Mouse (Mus musculus) heart, postnatal 0 days (tissue): Measurements from ENCODE around the gene Zfp655.

Source experiments
- CTCF ChIP-seq: IDR thresholded peaks from 2 replicates; pipeline ENCODE4 v1.5.1; 2016; ENCODE audit warnings: antibody characterized with exemption, control low read depth, low read depth
- EP300 ChIP-seq: IDR thresholded peaks from 2 replicates; pipeline ENCODE4 v1.6.1; 2016; ENCODE audit warnings: antibody characterized with exemption, low read depth

DNA sequence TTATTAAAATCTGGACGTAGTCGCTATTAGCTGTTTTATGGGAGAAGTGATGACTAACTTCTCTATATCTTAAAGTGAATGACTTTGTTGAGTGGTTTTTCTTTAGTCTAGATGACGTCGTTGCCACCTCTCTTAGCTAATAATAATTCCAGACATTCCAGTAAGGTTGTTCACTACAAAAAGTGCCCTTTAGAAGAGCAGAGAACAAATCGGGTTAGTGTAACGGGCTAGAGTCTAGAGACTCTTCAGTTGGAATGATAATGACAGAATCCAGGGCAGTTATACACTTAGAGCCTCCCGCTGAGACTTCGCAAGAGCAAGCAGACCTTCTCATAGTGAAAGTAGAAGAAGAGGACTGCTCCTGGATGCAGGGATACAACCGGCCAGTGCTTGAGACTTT lies 26.5 kb upstream of the Zfp655 start:
- TF ChIP-seq CTCF (no peak), EP300 (no peak; the same call in 1 of the 2 replicates)
